Mouse (Mus musculus): Measurements from ENCODE around the gene Usp29. TPM values are rescaled to one million over a fixed set of nuclear protein-coding genes. Genes with fewer than 3 reads are reported as not detected.
"Not testable (repeated sequence)": the region's sequence is repeated elsewhere in the genome, so short reads cannot be mapped to it uniquely, and the experiment has no call there.

The Usp29 gene
- polyA plus RNA-seq, 1 experiment from 2014 or later: 35.8 TPM

DNA sequence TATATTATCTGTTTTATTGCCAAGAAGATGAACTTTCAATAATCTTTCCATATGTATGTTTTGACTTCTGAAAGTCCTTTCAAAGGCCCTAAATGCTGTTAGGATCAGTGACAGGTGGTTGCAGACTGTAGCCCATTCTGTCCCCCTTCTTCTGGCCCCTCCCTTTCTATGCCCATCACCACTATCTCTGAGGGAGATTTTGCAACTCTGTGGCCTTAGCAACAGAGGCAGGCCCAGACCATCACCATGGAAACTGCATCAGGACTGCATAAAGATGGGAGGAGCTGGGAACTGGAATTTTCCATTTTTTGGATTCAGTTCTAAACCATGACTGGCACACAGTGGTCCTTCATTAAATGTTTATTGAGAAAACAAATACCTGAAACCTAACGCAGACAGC lies 139.2 kb downstream of the Usp29 start:
- H3K27me3 ChIP-seq (ENCODE audit: control insufficient read depth, insufficient read depth, low read depth, low read length): no peaks in the 10 kb centered on the region
- H3K9ac ChIP-seq (ENCODE audit: low read depth, low read length): no peak overlapping the region
- no peaks in the 10 kb centered on the region for H3K9me3 ChIP-seq (replicated peaks; ENCODE audit: control insufficient read depth, low read length, poor library complexity, severe bottlenecking)
- H3K4me1 ChIP-seq (ENCODE audit: control insufficient read depth, insufficient read depth, low read length): peaks cover 24% of the 10 kb centered on the region
- WGBS: 57% methylated on average over 1 of the region's 1 CpGs
- H3K27ac ChIP-seq (ENCODE audit: low read length): peak overlapping the region; percentile 67
- H3K4me2 ChIP-seq (ENCODE audit: low read length): no peak overlapping the region
- H3K36me3 ChIP-seq (ENCODE audit: control insufficient read depth, insufficient read depth, low read length): no peaks in the 10 kb centered on the region
- H3K4me3 ChIP-seq (ENCODE audit: low read depth, low read length): no peak overlapping the region
- ATAC-seq: peak; percentile 92

DNA sequence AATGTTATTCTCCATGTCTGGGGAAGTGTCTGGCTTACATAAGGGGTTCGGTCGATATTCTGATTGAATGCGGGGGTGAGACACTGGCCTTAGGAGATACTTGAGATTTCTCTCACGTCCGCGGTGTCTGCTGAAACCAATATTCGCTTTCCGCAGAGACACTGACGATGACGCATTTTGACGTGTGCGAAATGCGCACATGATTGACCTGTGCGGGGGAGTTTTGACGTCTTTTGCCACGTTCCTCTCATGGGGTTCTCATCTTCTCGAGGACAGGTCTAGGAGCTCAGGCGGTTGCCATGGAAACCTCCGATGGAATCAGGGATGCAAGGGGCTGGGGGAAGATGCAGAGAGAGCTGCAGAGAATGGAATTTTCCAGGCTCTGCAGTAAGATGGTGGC lies 144.1 kb downstream of the Usp29 start:
- Histone ChIP-seq H3K9me3 (replicated peaks; ENCODE audit: control insufficient read depth, low read length, poor library complexity, severe bottlenecking) (no peaks in the 10 kb centered on the region), H3K9ac (ENCODE audit: low read depth, low read length) (0 out of 2 replicates have a peak overlapping the region, but pooled peaks have one; percentile 14), H3K4me3 (ENCODE audit: low read depth, low read length) (peak overlapping the region; percentile 12; the same call in 1 of the 2 replicates), H3K27me3 (ENCODE audit: control insufficient read depth, insufficient read depth, low read depth, low read length) (no peaks in the 10 kb centered on the region), H3K36me3 (ENCODE audit: control insufficient read depth, insufficient read depth, low read length) (no peaks in the 10 kb centered on the region), H3K4me2 (ENCODE audit: low read length) (peak overlapping the region; percentile 45), H3K4me1 (ENCODE audit: control insufficient read depth, insufficient read depth, low read length) (peaks cover 24% of the 10 kb centered on the region), H3K27ac (ENCODE audit: low read length) (peak overlapping the region; percentile 84)
- peak; percentile 87 for ATAC-seq
- 32% methylated on average over 19 of the region's 19 CpGs for WGBS

DNA sequence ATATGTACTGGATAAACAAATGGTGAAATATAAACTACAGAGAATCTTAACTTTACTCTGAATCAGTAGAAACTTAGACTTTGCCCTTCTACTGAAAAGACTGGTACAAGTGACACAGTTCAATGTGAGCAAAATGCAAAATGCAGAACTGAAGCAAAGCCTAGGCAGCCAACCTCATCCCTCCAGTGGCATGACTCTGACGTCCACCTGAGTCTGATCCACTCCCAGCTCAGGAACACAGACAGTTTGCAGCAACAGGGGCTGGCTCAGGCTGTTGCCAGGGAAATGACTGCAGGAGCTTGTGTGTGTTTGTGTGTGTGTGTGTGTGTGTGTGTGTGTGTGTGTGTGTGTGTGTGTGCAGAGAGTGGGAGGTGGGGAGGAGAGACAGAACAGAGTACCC lies 147.8 kb downstream of the Usp29 start:
- WGBS: 57% methylated on average over 1 of the region's 1 CpGs
- H3K27ac ChIP-seq (ENCODE audit: low read length): no peak overlapping the region
- ATAC-seq: no peak
- H3K4me2 ChIP-seq (ENCODE audit: low read length): no peak overlapping the region
- H3K36me3 ChIP-seq (ENCODE audit: control insufficient read depth, insufficient read depth, low read length): no peaks in the 10 kb centered on the region
- H3K9ac ChIP-seq (ENCODE audit: low read depth, low read length): no peak overlapping the region
- no peak overlapping the region for H3K4me3 ChIP-seq (ENCODE audit: low read depth, low read length)
- peaks cover 22% of the 10 kb centered on the region for H3K4me1 ChIP-seq (ENCODE audit: control insufficient read depth, insufficient read depth, low read length)
- H3K9me3 ChIP-seq (replicated peaks; ENCODE audit: control insufficient read depth, low read length, poor library complexity, severe bottlenecking): no peaks in the 10 kb centered on the region
- H3K27me3 ChIP-seq (ENCODE audit: control insufficient read depth, insufficient read depth, low read depth, low read length): no peaks in the 10 kb centered on the region

DNA sequence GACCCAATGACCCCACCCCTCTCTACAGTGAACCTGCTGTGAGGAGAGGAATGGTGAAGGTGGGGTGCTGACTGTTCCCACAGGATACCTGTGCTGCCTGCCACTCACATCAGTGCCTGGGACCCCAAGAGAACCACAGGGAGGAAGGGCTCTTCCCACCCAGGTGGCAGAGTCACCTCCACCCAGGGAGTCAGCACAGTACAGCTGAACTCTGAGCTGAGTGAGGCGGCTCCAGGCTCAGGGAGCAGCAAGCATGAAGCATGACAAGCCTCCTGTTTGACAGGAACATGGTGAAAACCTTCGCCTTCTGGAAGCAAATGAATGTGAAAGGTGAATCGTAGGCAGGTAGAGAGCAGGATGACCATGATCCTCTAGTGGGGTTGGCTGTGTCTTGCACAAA lies 148.5 kb downstream of the Usp29 start:
- H3K27me3 ChIP-seq (ENCODE audit: control insufficient read depth, insufficient read depth, low read depth, low read length); H3K4me2 ChIP-seq (ENCODE audit: low read length); H3K27ac ChIP-seq (ENCODE audit: low read length); H3K9ac ChIP-seq (ENCODE audit: low read depth, low read length); H3K36me3 ChIP-seq (ENCODE audit: control insufficient read depth, insufficient read depth, low read length); H3K4me3 ChIP-seq (ENCODE audit: low read depth, low read length); ATAC-seq; H3K9me3 ChIP-seq (replicated peaks; ENCODE audit: control insufficient read depth, low read length, poor library complexity, severe bottlenecking): not testable (repeated sequence)
- H3K4me1 ChIP-seq (ENCODE audit: control insufficient read depth, insufficient read depth, low read length): peaks cover 19% of the 10 kb centered on the region
- WGBS: 91% methylated on average over 3 of the region's 3 CpGs

DNA sequence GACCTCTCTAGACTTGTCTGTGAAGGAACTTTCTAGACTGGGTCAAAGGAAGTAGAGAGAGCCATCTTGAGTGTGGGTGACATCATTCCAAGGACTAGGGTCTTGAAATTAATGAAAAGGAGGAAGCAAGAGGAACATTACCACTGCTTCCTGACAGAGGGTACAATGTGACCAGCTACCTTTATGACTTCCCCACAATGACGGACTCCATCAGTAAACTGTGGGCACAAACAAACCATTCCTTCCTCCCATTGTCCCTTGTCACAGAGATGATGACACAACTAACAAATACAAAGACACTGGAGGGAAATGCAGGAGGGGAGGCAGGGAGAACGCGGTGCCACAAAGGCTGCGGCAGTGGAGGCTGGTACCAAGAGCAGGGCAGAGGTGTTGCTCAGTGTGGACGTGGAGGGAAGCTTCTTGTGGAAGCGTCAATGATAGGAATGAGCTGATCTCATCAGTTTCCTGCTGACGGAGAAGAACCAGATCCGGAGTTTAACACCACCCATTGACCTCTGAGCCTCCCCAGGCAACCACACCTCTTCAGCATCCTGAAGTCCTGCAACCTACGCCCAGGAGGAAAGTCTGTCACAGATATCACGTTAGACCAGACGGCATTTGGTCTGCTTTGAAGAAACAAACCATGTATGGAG lies 149.3 kb downstream of the Usp29 start:
- Histone ChIP-seq H3K9ac (ENCODE audit: low read depth, low read length) (no peak overlapping the region), H3K4me3 (ENCODE audit: low read depth, low read length) (no peak overlapping the region), H3K4me1 (ENCODE audit: control insufficient read depth, insufficient read depth, low read length) (peaks cover 12% of the 10 kb centered on the region), H3K9me3 (replicated peaks; ENCODE audit: control insufficient read depth, low read length, poor library complexity, severe bottlenecking) (no peaks in the 10 kb centered on the region), H3K27me3 (ENCODE audit: control insufficient read depth, insufficient read depth, low read depth, low read length) (no peaks in the 10 kb centered on the region), H3K36me3 (ENCODE audit: control insufficient read depth, insufficient read depth, low read length) (no peaks in the 10 kb centered on the region), H3K27ac (ENCODE audit: low read length) (no peak overlapping the region), H3K4me2 (ENCODE audit: low read length) (no peak overlapping the region)
- 91% methylated on average over 11 of the region's 11 CpGs for WGBS
- no peak for ATAC-seq

DNA sequence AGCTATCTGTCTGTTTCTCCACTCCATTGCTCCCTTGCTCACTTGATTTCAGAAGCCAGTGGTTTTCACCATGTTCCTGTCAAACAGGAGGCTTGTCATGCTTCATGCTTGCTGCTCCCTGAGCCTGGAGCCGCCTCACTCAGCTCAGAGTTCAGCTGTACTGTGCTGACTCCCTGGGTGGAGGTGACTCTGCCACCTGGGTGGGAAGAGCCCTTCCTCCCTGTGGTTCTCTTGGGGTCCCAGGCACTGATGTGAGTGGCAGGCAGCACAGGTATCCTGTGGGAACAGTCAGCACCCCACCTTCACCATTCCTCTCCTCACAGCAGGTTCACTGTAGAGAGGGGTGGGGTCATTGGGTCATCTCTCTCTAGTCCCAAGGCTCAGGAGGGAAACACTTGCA lies 150.5 kb downstream of the Usp29 start:
- not testable (repeated sequence) for H3K4me1 ChIP-seq (ENCODE audit: control insufficient read depth, insufficient read depth, low read length); H3K27ac ChIP-seq (ENCODE audit: low read length); H3K4me3 ChIP-seq (ENCODE audit: low read depth, low read length); H3K9ac ChIP-seq (ENCODE audit: low read depth, low read length); H3K36me3 ChIP-seq (ENCODE audit: control insufficient read depth, insufficient read depth, low read length); H3K27me3 ChIP-seq (ENCODE audit: control insufficient read depth, insufficient read depth, low read depth, low read length); H3K9me3 ChIP-seq (replicated peaks; ENCODE audit: control insufficient read depth, low read length, poor library complexity, severe bottlenecking); H3K4me2 ChIP-seq (ENCODE audit: low read length)
- peak; percentile 39 for ATAC-seq
- 60% methylated on average over 1 of the region's 1 CpGs for WGBS

DNA sequence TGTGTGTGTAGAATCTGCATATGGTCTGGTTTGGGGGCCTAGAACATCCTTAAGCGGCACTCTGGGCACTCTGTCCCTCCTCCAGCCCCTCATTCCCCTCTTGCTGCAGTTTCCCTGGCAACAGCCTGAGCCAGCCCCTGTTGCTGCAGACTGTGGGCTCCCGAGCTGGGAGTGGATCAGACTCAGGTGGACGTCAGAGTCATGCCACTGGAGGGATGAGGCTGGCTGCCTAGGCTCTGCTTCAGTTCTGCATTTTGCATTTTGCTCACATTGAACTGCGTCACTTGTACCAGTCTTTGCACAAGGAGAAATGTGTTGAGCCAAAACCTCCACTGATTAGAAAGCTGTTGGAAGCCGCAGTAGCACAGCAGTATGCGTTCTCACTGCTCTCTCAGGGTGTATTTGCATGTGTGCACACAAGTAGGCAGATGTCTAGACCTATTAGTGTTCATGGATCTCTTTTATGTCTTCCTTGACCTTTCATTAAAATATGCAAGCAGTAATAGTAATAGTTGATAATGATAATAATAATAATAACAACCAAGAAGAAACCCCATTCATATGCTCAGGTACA lies 151.2 kb downstream of the Usp29 start:
- no peaks in the 10 kb centered on the region for H3K9me3 ChIP-seq (replicated peaks; ENCODE audit: control insufficient read depth, low read length, poor library complexity, severe bottlenecking)
- peak overlapping the region; percentile 80 for H3K27ac ChIP-seq (ENCODE audit: low read length)
- H3K36me3 ChIP-seq (ENCODE audit: control insufficient read depth, insufficient read depth, low read length): no peaks in the 10 kb centered on the region
- H3K9ac ChIP-seq (ENCODE audit: low read depth, low read length): no peak overlapping the region
- H3K27me3 ChIP-seq (ENCODE audit: control insufficient read depth, insufficient read depth, low read depth, low read length): no peaks in the 10 kb centered on the region
- WGBS: 20% methylated on average over 6 of the region's 6 CpGs
- peaks cover 6% of the 10 kb centered on the region; the same call in 1 of the 2 replicates for H3K4me1 ChIP-seq (ENCODE audit: control insufficient read depth, insufficient read depth, low read length)
- H3K4me2 ChIP-seq (ENCODE audit: low read length): no peak overlapping the region
- H3K4me3 ChIP-seq (ENCODE audit: low read depth, low read length): no peak overlapping the region
- peak; percentile 95 for ATAC-seq

DNA sequence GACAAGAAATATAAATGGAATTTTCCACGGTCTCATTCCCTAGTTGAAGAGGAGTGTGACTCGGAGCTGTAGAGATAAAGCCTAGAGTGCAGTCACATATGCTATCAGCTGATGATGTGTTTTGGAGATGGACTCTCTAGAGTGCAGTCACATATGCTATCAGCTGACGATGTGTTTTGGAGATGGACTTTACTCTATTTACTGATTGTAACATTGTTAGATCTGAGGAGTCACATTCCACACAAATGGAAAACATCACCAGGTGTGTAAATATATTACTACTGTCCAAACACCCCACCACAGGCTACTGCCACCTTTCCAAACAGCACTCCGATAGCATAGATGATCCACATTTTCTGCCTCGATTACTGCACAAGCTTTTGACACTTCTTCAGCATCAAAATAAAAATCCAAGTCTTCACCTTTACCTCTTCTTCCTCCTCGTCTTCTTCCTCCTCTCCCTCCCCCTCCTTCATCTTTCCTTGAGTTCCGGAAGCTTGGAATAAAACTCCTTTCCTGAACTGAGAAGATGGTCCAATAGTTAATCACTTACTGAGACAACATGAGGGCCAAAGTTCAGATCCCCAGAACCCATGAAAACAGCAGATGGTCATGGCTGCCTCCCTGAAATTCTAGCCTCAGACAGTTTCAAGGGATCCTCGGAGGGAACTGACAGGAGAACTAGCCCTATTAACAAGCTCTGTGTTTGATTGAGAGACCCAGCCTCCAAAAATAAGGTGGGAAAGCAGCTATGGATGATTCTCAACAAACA lies 153.2 kb downstream of the Usp29 start:
- H3K4me2 ChIP-seq (ENCODE audit: low read length): no peak overlapping the region
- no peak overlapping the region for H3K27ac ChIP-seq (ENCODE audit: low read length)
- no peaks in the 10 kb centered on the region for H3K9me3 ChIP-seq (replicated peaks; ENCODE audit: control insufficient read depth, low read length, poor library complexity, severe bottlenecking)
- no peak overlapping the region for H3K9ac ChIP-seq (ENCODE audit: low read depth, low read length)
- no peaks in the 10 kb centered on the region for H3K36me3 ChIP-seq (ENCODE audit: control insufficient read depth, insufficient read depth, low read length)
- 87% methylated on average over 8 of the region's 8 CpGs for WGBS
- H3K27me3 ChIP-seq (ENCODE audit: control insufficient read depth, insufficient read depth, low read depth, low read length): no peaks in the 10 kb centered on the region
- H3K4me3 ChIP-seq (ENCODE audit: low read depth, low read length): no peak overlapping the region
- no peak for ATAC-seq
- H3K4me1 ChIP-seq (ENCODE audit: control insufficient read depth, insufficient read depth, low read length): peaks cover 6% of the 10 kb centered on the region; the same call in 1 of the 2 replicates

DNA sequence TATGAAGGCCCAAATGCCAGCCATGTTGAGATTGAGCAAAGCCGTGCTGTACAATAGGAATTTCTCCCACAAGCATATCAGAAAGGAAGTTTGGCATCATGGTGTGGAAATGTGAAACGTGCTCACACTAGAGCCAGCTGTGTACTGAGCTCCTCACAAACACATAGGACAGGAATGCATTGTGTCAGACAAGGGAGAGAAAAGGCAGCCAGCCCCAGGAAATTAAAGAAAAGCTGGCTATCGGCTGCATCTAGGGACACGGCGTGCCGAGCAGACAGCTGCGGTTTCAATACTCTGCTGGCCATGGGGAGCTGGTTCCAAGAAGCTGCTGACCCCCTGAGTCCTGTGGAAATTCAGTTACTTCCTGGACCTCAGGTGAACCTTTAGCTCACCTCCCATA lies 155.0 kb downstream of the Usp29 start:
- Histone ChIP-seq H3K9ac (ENCODE audit: low read depth, low read length) (no peak overlapping the region), H3K4me2 (ENCODE audit: low read length) (no peak overlapping the region), H3K4me3 (ENCODE audit: low read depth, low read length) (no peak overlapping the region), H3K36me3 (ENCODE audit: control insufficient read depth, insufficient read depth, low read length) (no peaks in the 10 kb centered on the region), H3K9me3 (replicated peaks; ENCODE audit: control insufficient read depth, low read length, poor library complexity, severe bottlenecking) (no peaks in the 10 kb centered on the region), H3K27me3 (ENCODE audit: control insufficient read depth, insufficient read depth, low read depth, low read length) (no peaks in the 10 kb centered on the region), H3K4me1 (ENCODE audit: control insufficient read depth, insufficient read depth, low read length) (peaks cover 12% of the 10 kb centered on the region), H3K27ac (ENCODE audit: low read length) (no peak overlapping the region)
- 76% methylated on average over 7 of the region's 7 CpGs for WGBS
- no peak for ATAC-seq
